Mouse (Mus musculus) cerebellum, postnatal 10 days (tissue): ENCODE data around the gene Hmgb1.
A peak's percentile ranks its signal among the peaks of the same experiment; 100 is the strongest.

Experiments used
- DNase-seq, 2 experiments: peaks; one replicate each; pipeline ENCODE4 v3.0.0; 2021; ENCODE audit warnings: mixed read lengths in 2 of 2

Hmgb1 gene

DNA sequence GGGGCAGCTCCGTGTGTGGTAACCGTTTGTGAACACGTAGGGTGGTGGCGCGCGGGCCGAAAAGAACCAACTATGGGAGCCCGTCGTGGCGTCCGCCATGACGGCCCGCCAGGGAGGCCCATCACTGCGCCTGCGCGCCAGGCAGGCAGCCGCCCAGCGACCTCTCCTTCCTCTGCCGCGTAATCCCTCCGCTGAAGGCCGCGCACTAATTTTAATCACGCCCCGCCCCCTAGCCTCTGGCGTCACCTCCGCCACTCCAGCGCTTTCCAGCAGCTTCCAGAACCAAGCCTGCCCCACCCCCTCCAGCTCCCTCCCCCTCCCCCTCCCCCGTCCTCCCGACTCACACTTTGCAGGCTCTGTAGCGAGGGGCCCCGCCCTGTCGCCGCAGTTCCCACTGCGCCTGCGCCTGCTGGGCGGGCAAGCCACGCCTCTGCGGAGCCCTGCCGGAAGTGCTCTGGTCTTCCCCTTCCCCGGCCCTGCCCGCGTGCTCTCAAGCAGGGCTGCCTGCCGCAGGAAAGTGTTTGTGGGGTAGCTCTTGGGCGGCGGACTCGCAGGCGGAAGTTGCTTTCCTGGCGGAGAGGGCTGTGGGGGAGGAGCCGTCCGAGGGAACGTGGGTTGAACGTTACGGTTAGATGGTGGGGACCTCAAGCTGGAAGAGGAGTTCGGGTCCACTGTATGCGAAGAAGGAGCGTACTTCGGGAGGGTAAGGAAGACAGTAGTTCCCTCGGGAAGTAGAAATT lies at the start of gene Hmgb1, which contains the start of gene Uspl1:
Hmgb1 (minus strand) TSS at position 386 of the 740 bp plus-strand sequence.
Uspl1 (plus strand) TSS at position 247 of the 740 bp plus-strand sequence.
- peak; percentile 100 for DNase-seq

DNA sequence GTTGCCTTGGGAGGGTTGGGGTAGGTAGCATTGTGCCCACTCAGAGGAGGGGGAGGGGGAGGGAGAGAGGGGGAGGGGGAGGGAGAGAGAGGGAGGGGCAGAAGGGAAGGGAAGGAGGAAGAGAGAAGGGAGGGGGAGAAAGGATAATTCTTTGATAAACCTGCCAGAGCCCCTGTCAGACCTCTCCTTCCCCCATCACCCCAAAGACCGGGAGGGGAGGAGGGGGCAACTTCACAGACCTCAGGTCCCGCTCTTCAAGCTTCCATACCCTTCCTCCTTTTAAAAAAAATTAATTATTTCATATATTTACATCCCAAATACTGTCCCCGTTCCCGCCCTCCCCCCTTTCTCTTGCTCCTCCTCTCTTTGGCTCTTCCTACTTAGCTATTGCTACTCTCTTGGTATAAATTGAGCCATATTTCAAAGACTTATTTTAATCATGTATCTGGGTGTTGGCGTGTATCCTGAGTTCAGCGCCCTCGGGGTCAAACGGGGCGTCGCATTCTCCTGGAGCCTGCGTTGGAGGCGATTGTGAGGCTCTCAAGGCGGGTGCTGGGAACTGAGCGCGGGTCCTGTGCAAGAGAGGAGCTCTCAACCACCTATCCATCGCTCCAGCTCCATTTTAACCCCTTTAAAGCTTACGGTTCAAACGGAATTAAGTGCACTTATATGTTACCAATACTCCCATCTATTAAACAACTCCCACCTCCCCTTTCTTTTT lies 45.5 kb upstream of the Hmgb1 start:
- DNase-seq, result peak in 1 of 2 experiments; percentile 29

DNA sequence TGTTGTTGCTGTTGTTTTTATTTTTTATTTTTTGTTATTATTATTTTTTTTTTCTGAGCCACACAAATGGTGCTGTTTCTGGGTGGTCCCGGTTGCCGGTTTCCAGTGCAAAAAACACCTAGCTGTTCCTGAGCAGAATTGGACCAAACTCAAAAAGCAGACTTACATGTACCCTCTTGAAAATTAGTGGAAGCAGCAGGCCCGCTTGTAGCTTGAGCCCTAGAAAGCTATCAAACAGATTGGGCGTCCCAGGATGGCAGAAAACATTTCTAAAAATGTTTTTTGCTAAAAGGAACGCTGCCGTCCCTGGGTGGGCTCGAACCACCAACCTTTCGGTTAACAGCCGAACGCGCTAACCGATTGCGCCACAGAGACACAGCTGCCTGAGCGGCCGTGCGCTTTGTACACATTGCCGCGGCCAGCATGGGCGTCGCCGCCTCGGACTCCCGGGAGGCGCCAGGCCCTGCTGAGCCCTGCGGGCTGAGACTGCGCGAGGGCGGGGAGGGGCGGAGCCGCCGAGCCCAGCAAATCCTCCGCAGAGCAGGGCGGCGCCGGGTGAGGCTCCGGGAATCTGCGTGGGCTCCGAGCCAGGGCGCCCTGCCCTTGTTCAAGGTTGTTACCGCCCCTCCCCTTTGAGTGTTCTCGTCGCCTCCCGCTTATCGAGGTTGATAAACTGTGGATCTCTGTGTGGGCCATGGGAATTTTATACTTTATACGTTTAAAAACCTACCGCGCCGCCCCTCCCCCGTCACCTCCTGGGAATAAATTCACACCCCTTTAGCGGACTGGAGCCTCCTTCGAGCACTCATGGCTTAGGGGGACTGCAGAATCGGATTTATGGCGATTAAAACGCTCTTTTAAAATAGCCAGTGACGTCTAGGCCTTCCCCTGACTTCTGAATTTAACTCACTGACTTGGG lies 44.7 kb upstream of the Hmgb1 start:
- peak; percentile 96 to 97 for DNase-seq

DNA sequence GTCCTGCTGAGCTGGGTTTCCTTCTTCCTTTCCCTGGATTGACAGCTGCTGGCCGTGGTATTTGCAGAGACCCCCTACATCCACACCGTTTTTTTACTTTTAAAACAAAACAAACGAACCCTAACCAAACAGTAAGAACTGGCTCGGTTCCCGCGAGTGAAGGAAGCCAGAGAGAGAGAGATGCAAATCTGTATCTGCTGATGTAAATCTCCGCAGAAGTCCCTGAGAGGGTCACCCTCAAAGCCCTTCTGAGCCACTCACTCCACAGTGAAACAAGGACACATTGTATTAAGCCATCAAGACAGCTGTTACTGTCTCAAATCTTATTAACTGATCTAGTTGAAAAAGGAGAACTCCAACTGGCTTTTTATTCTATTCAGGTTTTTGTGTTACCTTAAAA lies 40.4 kb upstream of the Hmgb1 start:
- peak in 1 of 2 experiments; percentile 15 for DNase-seq

DNA sequence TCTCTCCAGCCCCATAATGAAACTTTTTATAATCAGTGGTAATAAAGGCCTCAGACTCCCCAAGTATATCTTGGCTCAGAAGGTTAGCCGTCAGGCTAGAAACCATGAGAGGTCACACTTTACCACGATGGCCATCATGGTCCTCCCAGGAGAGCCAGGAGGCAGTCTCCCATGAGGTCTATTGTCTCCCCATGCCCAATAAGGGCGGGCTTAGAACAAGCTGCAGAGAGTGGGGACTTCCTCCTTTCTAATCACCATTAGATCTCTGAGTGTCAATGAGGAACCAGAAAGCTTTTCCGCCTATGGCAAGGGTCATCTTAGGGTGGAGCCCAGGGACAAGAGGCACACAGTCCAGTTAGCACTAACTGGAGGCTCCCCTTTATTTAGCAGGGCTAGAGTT lies 37.1 kb upstream of the Hmgb1 start:
- DNase-seq, result no peak

DNA sequence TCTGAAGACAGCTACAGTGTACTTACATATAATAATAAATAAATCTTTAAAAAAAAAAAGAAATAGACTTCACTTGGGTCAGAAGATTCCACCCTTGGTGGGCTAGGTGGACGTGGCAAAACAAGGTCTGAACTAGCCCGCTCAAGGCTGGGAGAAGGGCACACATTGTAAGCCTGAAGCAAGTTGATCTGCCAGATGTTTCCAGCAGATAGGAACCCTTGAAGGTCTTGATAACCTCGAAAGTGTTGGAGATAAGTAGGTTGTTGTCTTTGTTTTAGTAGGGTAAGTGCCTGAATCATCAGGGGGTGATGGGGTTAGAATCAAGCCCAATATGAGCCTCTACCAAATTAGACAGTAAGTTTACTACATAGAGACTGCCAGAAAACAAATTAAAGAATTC lies 35.2 kb upstream of the Hmgb1 start:
- DNase-seq, result no peak

DNA sequence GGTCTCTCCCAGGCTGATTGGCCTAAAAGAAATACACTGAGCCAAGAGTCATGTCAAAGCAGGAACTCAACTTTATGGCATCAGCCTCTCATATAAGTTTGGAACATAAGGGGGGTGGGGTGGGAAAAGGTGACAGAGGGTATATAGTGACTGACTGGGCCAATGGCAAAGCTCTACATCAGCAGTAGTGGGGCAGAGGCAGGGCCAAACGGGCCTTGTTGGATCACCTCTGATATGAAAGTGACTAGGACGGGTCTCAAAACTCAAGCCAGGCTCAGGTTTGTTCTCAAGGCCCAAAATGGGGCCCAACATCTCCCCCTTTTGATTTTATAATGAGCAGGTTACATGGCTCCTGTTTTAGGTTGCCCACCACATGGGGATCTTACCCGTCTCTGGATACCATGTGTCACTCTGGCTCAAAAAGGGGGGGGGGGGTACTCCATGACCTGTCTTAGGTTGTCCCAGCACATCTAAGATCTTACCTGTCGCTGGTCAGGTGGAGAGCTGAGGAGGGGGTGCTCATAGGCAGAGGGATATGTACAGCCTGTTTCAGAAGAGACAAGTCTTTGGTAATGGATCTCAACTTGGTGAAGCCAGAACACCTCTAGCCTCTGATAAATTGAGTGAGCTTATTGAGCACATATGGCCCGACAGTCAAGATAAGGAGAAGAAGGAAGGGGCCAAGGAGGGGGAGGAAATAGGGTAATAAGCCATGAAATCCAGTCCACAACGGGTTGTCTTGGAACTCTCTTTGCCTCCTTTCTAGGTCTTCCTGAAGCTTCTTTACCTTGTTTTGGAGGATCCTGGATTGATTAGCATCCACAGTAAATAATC lies 33.5 kb upstream of the Hmgb1 start:
- DNase-seq, result no peak

DNA sequence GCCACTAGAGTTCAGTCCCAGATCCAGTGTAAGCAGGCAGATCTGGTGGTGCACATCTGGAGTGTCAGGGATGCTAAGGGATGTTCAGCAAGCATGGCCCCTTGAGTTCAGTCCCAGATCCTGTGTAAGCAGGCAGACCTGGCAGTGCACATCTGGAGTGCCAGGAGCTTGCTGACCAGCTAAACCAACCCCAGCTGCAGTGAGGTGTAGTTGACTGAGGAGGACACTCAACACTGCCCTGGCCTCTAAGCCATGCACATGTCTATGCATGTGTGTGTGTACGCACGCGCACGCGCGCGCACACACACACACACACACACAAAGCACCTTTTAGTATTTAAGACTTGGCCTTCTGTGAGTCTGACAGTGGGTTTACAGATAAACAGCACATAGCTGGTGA lies 31.3 kb upstream of the Hmgb1 start:
- no peak for DNase-seq

DNA sequence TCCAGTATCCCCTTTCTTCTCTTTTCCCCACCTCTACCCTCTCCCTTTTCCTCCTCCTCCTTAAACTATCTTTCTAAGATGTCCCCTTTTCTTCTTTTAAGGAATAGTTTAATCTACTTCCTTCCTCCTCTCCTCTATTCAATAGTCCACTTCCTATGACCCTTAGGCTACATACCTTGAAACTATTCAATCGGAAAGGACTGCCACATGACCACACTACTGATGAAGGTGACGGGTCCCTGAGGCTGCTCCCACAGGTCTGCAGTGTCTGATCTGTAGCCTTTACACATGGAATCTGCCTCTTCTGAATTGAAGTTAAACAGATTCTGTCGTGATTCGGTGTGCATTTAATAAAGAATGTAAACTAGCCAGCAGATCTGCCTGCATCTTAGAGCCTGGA lies 28.5 kb upstream of the Hmgb1 start:
- DNase-seq, result no peak

DNA sequence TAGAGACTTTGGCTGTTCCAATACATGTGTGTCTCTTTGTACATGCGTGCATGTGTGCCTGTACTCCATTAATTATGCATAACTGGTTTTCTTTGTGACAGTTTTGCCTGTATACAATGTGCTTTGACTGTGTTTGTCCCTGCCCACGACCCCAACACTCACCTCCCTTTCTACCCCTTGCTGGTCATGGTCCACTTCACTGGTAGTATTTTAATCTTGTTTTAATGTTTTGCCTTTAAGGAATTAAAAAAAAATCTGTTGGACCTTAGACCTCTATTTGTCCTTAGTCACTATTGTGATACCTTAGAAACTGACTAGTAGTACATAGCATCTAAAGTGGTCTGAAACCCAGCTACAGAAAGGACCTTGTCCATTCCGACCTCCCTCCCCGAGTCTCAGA lies 26.8 kb upstream of the Hmgb1 start:
- DNase-seq, result no peak

DNA sequence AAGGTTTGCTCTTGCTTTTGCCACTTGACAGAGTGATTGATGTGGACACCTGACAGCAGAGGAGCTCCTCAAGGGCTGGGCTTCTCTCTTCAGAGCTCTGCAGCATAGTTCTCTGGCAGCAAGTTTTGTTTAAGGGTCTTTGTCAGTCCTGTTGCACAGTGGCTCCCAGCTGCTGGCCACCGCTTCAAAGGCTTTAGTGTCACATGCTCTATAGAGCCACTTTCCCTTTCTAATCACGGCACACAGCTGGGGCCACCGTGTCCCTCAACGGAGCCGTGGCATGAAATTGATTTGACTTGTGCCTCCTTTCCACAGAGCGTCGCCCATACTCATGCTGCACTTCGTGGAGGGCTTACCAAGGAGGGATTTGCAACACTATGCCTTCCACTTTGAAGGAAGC lies 25.0 kb upstream of the Hmgb1 start:
- DNase-seq, result no peak

DNA sequence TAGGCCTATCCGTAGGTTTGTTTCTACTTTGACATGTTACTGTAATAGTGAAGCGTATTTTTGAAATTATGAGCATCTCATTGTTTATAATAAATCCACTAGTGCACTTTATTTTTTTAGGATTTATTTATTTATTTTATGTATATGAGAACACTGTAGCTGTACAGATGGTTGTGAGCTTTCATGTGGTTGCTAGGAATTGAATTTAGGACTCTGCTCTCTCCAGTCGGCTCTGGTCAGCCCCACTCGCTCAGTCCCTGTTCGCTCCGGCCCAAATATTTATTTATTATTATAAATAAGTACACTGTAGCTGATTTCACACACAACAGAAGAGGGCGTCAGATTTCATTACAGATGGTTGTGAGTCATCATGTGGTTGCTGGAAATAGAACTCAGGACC lies 24.5 kb upstream of the Hmgb1 start:
- DNase-seq, result no peak

DNA sequence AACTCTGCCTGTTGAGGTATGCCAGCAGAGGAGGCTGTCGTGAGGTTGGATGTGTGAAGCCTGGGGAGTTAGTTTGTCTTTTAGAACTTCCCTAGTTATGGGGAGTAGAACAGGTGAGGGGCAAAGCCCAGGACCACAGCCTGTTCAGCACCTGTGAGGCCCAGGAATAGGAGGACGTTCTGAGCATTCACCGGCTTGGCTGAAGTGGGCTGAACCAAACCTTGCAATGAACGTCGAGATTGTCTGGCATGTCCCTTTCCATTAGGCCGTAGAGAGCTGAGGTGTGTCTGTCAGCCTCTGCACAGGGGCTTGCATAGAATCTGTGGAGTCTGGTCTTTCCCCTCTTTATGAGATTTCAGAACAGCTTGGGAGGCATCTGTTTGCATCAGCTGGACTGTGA lies 23.4 kb upstream of the Hmgb1 start:
- DNase-seq, result no peak

DNA sequence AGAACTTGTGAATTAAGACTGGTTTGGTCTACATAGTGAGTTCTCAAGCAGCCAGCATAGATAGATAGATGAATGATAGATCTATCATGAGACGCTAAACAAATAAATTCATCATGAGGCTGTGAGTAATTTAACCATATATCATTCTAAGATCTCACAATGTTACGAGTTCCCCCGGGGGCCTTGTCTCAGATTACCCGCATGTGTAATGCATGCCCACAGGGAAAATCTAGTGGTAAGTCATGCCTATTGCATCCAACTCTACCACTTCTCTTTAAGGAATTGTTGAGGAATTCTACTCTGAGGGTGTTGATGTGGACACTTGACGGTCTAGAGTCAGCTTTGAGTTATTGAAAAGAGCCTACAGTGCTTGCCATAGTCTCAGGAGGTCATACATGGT lies 22.0 kb upstream of the Hmgb1 start:
- DNase-seq, result no peak

DNA sequence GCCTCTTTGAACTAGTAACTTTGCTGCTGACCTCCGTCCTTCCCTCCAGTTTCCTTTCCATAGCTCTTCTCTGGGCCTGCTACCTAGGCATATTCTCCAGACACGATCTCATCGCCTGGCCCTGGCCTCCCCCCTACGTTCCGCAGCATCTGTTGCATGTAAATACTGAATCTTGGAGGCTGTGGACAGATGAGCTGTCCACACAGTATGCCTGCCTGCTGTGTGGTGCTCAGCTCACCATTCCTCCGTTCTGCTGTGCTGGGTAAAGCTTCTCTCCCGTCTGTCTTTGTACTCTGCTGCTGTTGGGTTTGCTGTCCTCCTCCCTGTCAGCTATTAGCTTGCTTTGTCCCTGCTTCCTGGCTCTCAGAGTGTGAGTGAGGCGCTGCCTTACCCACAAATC lies 21.0 kb upstream of the Hmgb1 start:
- no peak for DNase-seq

DNA sequence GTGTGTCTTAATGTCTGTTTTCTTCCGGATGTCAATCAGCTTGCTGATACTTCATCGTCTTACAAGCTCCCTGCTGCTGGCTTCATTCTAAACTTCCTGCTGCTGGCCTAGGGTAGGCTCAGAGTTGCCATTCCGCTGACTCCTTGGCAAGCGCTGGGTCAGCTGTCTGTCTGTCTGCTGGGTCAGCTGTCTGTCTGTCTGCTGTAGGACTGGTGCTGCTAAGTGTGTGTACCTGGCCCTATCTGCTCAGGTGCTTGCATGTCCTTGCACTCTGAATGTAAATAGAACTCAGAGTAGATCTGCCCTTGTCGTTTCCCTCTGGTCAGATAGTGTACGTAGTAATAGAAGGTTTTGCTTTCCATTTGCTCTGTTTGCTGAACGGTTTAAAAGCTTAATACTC lies 20.5 kb upstream of the Hmgb1 start:
- DNase-seq, result no peak

DNA sequence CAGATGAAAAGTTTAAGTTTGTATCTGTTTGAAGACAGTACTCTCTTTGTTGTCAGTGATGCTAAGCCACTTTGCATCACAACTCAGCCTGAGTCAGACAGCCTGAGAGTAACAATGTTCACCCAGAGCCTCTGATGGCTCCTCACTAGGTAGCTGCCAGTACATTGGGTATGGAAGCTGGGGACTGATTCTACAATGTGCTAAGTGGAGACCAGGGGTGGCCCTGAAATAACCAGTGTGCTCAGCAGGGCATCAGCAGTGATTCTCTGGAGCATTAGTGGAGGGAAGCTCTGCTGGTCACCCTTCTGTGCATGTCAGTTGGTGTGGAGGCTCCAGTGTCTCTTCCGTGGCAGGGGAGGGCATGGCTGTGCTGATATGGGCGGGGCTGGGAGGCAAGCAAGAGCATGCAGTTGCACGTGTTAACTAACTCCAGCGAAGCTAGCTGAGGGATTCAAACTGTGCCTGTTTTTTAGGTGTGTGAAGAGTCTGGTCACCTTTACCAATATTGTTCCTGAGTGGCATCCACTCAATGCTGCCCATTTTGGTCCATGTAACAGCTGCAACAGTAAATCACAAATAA lies 19.6 kb upstream of the Hmgb1 start:
- DNase-seq, result no peak

DNA sequence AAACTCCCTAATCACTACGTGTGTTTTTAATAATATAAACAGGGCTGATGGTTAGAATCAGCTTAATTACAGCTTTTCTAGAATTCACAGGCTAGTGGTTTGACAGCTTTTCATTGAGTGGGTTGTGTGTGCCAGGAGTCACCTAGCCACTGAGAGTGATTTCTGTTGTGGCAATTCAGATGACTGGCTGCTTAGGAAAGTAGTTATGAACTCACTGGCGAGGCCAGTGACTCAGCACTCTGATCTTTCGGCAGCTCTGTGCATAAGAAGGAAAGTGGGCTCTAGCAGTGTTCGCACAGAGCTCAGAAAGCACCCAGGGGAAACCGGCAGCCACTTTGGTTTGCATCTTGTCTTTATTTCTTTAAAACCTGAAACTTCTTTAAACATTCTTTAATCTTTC lies 18.7 kb upstream of the Hmgb1 start:
- DNase-seq, result no peak

DNA sequence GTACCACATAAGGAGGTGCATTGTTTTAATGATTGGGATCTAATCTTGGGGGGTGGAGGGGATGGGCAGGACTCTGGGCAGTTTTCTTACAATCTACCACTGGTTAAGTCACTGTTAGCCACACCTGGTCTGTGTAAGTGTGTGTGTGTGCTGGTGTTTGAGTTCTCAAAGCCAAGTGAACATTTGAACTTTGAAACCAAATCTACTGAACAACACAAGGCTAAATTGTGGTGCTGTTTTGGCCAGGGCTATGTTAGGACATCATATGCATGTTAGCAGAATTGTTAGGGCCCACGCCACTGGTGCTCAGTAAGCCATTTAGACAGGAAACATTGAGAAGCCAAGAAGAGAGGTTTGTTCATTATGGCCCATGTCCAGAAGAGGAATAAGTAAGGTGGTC lies 14.5 kb upstream of the Hmgb1 start:
- DNase-seq, result no peak

DNA sequence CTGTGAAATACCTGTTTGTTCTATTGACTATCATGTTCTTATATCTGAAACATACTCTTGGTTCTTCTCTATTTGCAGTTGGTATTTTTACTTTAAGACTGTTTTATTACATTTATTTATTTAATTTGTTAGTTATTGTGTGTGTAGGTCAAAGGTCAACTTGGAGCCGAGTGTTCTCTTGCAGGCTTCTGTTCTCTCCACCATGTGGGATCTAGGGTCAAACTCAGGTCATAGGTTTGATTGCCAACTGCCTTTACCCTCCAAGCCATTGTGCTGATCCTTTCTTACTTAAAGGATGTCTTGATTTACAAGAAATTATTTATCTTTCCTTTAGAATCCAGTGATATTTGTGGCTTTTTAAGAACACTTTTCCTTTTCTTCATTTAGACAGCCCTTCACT lies 12.3 kb upstream of the Hmgb1 start:
- DNase-seq, result no peak

DNA sequence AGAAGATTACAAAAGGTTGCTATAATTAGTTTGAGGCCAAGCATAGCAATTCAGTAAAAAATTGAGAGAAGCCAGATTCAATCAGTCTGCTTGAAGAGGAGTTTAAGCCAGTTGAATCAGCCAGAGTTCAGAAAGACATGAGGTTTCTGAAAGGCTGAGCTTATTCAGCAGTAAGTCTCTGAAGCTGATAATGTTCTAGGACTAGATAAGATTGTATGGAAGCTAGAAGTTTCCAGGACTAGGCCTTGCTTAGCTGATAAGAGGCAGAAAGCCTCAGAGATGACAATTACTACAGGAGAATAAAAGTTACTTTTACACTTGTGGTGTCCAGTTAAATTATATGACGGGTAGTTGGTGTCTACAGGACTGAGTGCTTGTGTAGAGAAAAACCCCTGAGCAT lies 5.9 kb upstream of the Hmgb1 start:
- DNase-seq, result no peak

DNA sequence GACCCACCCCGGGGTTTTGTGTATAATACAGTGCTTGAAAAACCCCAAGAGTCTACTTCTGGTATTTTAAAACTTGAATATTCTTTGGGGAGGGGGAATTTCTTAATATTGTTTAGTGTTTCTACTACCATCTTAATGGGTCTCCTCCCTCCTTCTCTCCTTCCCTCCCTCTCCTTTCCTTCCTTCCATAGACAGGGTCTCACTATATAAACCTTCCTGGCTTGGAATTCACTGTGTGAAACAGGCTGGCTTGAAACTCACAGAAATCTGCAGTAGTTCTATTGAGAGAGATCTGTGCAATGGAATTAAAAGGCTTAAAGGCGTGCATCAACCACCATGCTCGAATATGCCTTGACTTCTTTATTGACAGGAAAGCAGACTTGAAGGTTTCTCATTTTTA lies 1.5 kb upstream of the Hmgb1 start:
- DNase-seq, result no peak
